Mouse (Mus musculus) liver, adult 2 months (tissue): ENCODE results near the gene Olfr1200.

Experiments used
- CTCF ChIP-seq: fragments of 200-500 bp; IDR thresholded peaks from 2 replicates; pipeline ENCODE4 v1.5.1; 2011; ENCODE audit warnings: low read depth, low read length, control low read depth
- POLR2A ChIP-seq: fragments of 200-500 bp; IDR thresholded peaks from 2 replicates; pipeline ENCODE4 v1.6.1; 2011; ENCODE audit warnings: low read length, control low read depth; ENCODE audit not compliant: insufficient read depth; ENCODE audit errors: extremely low read depth

DNA sequence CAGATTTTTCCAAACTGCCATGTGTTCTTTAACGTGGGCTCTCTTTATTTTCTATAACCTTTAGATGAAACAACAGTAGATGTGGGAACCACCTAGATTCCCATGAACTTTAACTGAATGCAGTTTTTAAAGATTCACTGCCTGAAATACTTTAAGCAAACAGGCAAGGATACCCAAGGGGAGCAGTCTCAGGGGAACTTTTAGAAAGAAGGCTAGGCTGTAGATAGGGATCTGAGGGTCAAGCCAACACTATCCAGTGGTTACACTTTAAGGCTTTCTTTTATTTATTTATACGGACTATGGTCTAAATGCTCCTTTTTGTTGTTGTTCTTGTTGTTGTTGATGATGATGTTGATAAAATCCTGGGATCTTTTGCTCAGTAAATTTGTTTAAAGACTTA lies at the start of gene Olfr1200:
- no peak for TF ChIP-seq CTCF
- TF ChIP-seq POLR2A = no peak
